Mouse (Mus musculus) WW6 (cell line): ENCODE measurements around the gene Chrnb4.

Source experiments
- DNase-seq: peaks from one replicate; pipeline ENCODE4 v3.0.0-alpha.2; 2013; ENCODE audit warnings: low read depth, low spot score

The Chrnb4 gene

DNA sequence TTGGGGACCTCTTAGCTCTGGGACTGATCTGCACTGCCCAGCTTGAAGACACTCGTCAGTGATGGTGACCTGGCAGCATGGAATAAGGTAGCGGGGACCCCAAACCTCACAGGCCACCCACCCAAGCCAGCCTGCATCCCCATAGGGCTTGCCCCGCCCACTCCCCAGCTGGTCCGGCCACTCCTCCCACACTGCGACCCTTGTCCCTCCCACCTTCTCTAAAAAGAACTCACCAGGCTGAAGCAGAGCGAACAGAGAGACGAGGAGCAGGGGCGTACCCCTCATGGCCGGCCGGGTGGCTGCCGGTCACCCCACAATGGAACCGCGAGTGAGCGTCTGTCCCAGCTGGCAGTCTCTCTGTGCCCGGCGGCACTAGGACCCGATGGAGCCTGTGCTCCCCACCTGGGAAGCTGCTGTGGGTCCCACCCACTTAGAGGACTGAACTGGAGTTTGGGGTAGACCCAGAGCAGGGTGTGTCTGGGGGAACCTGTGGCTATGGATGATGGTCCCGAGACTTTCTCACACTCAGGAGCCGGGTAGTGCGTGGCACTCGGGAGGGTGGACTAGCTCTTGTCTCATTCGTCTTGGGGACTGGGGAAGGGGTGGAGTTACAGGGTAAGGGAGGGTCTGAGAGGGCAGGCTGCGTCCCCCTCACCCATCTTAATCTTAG is at the start of gene Chrnb4:
TSS of gene Chrnb4 (minus strand) at position 569 of the 670 bp plus-strand sequence.
- DNase-seq = no peak

DNA sequence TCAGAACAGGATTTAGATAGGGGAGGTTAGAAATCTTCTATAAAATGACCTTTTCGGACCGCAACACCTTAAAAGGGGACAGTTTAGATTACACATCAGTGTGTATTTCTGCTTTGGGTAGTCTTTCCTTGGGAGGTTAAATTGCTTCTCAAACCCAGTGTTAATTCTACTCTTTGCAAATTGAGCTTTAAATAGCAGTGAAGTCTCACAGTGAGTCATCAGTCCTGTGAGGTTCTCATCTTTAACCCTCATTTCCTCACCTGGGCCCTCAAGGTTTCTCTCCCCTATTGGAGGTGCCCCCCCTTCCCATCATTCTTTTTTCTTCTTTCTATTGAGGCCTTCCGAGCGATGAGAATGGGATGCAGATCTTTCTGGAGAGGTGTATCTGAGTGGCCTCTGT is 48.3 kb upstream of the Chrnb4 start:
- no peak for DNase-seq

GRCm38 (mm10) chr9:55096033-55096432 is 47.5 kb upstream of the Chrnb4 start:
- no peak for DNase-seq

DNA sequence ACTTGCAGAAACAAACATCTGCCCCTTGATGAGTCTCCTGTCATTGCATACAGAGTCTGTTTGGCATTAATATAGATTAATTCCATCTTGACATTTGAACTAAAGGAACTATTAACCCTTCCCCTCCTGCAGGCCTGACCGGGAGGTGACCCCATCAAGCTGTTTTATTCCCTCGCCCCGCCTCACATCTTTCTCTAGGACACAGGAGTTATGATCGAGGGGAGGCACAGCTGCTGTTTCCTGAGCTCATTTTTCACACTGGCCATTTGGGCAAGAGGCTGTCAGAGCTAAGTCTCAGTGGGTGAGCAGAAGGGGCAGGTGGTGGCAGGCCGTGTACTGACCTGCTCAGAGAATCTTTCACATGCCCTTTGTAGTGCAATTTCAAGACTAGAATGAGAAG is 41.6 kb upstream of the Chrnb4 start:
- no peak for DNase-seq

DNA sequence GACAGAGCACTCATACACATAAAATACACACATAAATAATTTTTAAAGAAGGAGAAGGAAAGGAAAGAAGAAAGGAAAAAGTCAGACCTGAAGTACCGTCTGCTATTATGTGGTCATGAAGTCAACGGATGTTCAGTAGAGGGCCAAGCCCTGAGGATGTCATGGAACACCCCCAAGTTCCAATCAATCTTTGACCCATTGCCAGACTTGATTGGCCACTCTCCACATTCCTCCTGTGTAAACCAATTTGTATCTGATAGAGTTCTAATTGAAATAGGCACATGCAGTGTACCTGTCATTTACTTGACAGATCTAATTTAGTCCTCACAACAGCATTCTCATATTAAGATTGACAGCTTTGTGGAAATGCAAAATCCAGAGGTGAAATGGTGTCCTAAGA is 40.6 kb upstream of the Chrnb4 start:
- DNase-seq = no peak

DNA sequence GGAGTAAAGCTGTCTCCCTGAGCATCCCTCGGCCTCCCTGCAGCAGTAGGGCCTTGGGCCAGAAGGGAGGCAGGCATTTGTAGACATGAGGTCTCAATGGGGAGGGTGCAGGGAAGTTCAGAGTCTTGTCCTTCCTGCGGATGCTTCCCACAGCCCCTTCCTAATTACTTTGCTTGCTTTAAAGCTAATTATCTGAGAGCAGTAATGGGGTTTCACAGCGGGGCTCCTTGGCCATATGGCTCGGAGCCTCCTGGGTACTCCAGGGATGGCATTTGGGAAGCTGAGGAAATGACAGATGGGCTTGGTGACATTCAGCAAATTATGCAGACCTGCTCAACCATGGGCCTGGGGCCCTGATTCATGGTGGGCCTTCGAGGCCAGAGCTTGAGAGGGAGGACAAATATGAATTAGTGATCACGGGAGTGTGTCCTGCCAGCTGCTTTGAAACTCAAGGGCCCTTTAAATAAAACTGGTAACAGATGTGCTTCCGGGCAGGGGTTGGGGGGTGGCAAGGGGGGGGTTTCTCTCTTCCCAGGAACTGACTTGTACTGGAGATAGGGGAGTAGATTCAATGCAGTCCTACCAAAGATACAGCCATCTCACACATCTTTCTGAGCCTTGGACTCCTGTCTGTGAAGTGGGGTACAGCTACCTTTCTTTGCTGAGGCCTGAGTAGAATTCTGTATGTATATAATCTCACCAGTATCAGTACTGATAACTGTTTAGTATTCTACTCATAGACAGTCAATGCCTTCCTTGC is 34.8 kb upstream of the Chrnb4 start:
- DNase-seq = no peak

GRCm38 (mm10) chr9:55067965-55068265 is 19.3 kb upstream of the Chrnb4 start:
- no peak for DNase-seq

DNA sequence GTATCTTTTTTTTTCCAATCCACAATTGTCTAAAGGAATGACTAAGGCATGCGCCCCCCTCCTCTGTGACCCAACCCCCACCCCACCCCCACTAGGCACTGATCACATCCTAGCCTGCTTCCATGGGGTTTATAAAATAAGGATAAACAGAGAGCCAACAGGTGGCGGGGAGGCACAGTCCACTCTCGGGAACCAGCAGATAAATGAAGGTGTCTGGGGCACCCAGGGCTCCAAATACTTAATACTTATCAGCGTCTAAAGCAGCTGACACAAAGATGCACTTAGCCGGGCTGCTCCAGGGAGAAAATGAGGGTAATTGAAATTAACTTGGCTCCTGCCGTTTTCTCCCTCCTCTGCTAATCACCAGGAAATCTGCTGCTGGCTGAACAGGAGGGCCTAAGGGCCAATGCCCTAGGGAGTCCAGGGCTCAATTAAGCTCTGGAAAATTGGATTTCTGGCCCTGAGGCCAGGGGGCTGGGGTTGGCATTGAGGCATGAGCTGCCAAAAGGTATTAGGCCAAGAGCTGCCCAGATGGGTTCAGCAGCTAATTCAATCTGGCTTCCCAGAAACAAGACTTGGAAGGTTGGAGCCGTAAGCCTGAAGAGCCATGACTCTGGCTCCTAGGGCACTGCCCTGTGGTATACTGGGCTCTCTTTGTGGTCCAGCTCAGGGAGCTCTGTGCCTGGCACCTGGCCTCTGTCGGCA is 18.8 kb upstream of the Chrnb4 start:
- DNase-seq = no peak

GRCm38 (mm10) chr9:55065241-55065640 is 16.7 kb upstream of the Chrnb4 start:
- no peak for DNase-seq

- DNase-seq = no peak
These were observed 9.5 kb upstream of the Chrnb4 start for GRCm38 (mm10) chr9:55058067-55058466.

DNA sequence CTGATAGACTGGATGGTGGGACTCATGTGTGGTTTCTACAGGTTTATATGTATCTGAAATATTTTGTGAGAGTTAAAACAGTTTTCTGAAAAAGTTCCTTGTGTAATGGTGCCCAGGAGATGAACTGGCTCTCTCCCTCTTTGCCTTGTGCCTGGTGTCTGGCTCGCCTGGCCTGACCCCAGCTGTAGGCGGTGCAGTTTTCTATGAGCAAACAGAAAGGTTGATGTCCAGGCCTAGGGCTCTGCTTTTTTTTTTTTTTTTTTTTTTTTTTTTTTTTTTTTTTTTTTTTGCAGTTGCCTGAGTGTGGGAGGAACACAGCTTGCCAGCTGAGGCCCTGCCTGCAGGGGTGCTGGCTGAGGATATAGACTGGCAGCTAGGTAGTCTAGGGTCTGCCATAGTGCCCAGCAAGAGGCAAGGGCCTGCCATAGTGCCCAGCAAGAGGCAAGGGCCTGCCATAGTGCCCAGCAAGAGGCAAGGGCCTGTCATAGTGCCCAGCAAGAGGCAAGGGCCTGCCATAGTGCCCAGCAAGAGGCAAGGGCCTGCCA is 6.9 kb upstream of the Chrnb4 start:
- DNase-seq = no peak

GRCm38 (mm10) chr9:55046764-55047163 is 1.8 kb downstream of the Chrnb4 start:
- no peak for DNase-seq

DNA sequence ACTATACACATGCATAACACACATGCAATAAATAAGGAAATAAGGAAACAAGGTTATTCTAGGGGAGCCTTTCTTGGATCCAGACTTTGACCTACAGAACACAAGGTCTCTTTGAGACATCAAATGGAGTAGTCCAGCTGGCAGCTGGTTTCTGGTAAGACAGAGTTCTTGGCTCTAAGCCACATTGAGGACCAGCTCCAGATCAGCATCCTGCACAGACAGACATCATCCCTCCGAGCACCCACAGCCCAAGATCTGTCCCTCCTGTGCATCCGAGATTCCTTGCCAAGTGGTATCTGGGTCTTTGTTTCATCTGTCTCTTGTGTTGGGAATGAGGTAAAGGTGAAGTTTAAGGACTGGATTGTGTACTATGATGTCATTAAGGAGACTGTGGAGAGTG is 3.6 kb downstream of the Chrnb4 start:
- no peak for DNase-seq

DNA sequence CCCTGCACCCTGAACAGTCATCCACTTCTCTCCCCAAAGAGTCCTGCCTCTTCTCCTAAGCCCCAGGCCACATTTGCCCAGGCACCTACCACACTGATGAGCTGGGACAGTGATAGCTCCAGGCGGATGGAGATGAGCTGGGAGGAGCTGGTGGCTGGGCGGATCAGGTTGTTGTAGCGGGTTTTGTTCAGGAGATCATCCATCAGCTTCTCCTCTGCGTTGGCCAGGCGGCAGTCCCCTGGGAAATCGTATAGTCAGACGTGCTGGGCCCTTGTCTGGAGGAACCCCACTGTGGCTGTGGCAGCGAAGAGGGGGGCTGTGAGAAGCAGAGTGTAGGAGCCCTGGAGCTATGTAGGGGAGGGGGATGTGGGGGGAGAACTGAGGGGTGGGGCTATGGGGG is 4.9 kb downstream of the Chrnb4 start:
- no peak for DNase-seq

GRCm38 (mm10) chr9:55041389-55041788 is 7.2 kb downstream of the Chrnb4 start:
- DNase-seq = no peak

- DNase-seq = no peak
These were observed 8.6 kb downstream of the Chrnb4 start for GRCm38 (mm10) chr9:55039983-55040382.

GRCm38 (mm10) chr9:55038948-55039347 is 9.6 kb downstream of the Chrnb4 start:
- no peak for DNase-seq

DNA sequence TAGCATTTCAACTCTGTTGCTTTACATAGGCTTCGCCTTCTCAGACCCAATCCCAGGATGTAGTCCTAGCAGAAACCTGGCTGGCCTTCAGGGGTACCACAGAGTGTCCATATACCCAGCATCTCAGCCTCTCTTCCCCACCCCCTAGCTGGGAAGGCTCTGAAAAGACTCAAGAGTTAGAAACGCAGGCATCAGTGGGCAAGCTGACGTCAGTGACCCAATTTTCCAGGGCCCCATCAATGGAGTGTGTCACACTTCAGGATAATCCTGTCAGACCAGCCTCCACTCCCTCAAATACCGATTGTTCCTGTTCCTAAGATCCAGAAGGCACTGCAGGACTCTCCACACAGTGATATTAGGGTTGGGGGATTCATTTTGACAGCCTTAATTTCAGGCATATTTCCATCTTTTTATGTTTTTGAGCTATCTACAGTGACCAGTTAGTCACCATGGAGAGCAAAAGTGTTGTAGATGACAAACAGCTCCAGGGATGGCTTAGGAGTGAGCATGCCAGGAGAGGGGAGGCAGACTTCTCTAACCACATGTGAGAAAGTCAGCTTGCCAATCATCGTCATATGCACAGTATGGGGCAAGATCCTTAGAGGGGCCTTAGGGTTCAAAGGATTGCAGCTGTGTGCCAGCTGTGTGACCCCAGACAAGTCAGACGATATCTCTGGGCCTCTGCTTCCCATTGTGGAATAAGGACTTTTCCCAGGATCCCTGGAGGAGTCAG is 17.0 kb downstream of the Chrnb4 start:
- DNase-seq = no peak

- no peak for DNase-seq
These were observed 22.3 kb downstream of the Chrnb4 start, which contains the start of gene Chrna3 for GRCm38 (mm10) chr9:55026275-55026663. Gene Chrna3 (minus strand): TSS chr9:55026562.

GRCm38 (mm10) chr9:55025534-55026274 is 22.9 kb downstream of the Chrnb4 start:
- DNase-seq = no peak

GRCm38 (mm10) chr9:55023902-55024583 is 24.5 kb downstream of the Chrnb4 start:
- DNase-seq = no peak
